Mouse (Mus musculus): ENCODE measurements around the gene Cd276.
"Not testable (repeated sequence)": the region's sequence is repeated elsewhere in the genome, so short reads cannot be mapped to it uniquely, and the experiment has no call there.

Cd276 gene

DNA sequence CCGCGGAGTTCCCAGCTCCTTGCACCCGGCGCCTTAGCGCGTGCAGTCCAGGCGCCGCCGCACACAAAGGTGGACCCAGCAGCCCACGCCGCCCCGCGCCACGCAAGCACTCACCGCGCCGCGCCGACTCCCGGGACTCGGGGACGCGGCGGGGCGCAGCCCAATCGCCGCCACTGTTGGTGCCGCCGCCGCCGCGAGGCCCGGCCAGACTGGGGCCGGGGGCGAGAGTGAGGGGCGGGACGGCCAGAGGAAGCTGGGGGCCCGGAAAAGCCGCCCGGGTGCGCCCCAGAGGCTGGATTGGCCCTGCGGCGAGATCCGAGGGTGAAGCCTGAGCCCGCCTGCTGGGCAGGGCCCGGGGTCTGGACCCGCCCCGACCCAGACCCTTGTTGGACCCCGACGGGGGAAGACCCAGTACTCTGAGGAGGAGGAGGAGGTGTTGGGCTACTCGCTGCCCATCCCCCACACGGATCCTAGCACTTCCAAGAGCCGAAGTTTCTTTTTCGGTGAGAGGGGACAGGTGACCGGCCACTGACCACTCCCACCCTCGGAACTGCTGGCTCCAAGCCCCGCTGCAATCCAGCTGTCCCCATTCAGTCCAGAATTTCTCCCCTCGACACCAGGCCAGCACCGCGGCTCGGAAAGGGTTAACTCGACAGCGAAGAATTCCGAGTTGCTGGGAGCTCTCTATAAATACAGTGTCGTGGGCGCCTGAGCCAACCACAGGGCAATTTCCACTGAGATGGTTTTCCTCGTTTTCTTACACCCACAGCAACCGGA lies at the start of gene Cd276:
Gene Cd276, minus strand, starts transcription at position 530 of the 777 bp plus-strand sequence.
- no peak for DNase-seq (ENCODE audit: low read depth)

- DNase-seq (ENCODE audit: low read depth) = no peak
Observed at GRCm38 (mm10) chr9:58595313-58595712, 40.1 kb upstream of the Cd276 start.

- no peak for DNase-seq (ENCODE audit: low read depth)
Observed at GRCm38 (mm10) chr9:58588657-58589056, 33.4 kb upstream of the Cd276 start.

GRCm38 (mm10) chr9:58584323-58584722 lies 29.1 kb upstream of the Cd276 start:
- DNase-seq (ENCODE audit: low read depth) = no peak

DNA sequence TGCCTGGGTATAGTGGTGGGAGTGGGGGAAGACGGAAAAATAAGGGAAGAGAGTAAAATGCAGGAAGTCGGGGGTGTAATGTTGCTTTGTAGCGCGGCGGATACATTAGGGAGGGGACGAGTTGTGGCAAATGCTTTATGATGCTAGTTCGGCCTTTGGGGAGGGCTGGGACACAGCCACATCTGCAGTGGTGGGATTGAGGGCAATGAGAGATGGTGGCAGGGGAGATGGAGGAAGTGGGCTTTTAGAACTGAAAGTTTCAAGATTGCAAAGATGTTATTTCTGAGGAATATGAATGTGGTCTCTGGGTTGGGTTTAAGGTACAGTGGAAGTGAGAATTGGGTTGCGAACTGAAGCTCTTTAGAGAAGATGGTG lies 28.0 kb upstream of the Cd276 start:
- peak; percentile 52 for DNase-seq (ENCODE audit: low read depth)

- peak; percentile 50 for DNase-seq (ENCODE audit: low read depth)
Observed at GRCm38 (mm10) chr9:58582581-58583266, 27.5 kb upstream of the Cd276 start.

DNA sequence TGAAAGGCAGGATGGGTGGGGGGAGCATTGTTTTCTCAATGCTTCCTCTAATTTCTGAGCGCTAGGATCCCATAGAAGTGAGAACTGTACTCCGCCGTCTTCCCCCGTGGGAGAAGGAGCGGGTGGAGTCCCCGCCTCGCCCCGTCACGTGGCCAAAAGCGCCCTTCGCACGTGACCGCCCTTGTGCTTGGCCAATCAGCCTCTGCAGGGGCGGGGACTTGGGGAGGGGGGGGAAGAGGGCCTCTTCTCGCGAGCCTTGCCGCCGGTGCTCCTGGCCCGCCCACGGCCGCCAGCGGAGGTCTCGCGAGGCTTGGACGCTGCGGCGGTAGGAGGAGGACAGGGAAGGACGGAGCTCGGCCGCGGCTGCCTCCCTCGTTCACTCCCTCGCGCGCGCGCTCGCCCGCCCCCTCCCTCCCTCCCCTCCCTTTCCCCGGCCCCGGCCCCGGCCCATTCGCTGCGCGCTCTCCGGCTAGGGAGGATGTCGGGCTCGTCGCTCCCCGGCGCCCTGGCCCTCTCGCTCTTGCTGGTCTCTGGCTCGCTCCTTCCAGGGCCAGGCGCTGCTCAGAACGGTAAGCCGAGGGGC lies 26.8 kb upstream of the Cd276 start, which contains the start of gene Nptn:
Gene Nptn, plus strand, starts transcription at position 283 of the 583 bp plus-strand sequence.
- DNase-seq (ENCODE audit: low read depth) = peak; percentile 98

- no peak for DNase-seq (ENCODE audit: low read depth)
Observed at GRCm38 (mm10) chr9:58581283-58581930, 26.2 kb upstream of the Cd276 start.

GRCm38 (mm10) chr9:58580453-58581195 lies 25.4 kb upstream of the Cd276 start:
- peak; percentile 59 for DNase-seq (ENCODE audit: low read depth)

DNA sequence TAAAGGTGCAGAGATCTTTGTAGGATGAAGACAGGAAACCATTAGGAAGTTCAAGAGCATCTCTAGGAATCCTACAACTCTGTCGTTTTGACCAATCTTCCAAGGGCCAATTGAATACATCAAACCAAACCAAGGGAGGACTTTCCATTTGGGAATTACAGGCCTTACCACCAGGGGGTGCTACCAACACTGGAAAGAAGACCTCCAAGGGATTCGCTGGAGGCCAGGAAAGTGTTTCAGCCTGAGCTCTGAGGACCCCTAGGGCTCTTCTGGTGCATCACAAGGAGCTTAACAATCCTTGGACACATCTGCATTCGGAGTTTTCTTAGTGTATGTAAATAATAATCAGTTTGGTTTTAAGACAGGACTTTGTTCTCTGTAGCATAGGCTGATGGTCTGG lies 23.4 kb upstream of the Cd276 start:
- DNase-seq (ENCODE audit: low read depth) = peak; percentile 80

DNA sequence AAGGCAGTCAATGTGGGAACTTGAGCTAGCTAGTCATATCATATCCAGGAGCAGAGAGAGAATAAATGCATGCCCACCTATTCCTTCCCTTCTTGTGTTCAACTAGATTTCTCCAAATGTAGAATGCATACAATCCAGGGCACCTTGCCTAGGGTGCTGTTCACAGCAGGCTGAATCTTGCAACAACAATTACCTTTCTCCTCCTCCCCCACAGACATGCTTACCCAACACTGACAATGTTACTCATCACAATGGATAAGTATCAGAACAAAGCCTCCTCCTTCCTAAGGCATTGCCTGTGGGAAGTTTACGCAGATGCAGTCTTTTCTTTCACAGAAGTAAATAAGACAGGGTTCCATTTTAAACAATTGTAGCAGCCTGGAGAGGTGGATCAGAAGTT lies 15.8 kb upstream of the Cd276 start:
- DNase-seq (ENCODE audit: low read depth) = no peak

DNA sequence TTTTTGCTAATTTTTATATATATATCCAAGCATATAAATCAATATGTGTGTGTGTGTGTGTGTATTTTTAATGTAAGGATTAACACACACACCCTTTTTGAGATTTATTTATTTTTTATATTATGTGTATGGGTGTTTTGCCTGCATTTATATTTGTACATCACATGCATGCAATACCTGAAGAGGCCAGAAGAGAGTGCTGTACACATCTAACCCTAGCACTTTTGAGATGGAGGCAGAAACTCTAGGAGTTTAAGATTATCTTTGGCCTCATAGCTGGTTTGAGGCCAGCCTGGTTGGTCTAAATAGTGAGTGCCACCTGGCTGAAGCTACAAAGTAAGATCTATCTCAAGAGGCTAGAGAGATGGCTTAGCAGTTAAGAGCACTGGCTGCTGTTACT lies 12.4 kb upstream of the Cd276 start:
- peak; percentile 64 for DNase-seq (ENCODE audit: low read depth)

DNA sequence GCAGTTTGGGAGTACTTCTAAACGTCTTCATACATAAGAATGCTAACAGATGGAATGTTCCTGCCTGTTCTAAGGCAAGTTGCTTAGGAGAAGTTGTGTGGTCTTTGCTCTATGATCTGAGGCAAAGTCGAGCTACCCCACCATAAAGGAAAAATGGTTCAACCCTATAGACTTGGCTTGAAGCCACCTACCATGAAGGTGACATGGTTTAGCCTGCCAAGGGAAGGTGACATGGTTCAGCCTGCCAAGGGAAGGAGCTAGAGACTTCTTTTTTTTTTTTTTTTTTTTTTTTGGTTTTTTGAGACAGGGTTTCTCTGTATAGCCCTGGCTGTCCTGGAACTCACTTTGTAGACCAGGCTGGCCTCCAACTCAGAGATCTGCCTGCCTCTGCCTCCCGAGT lies 10.7 kb upstream of the Cd276 start:
- DNase-seq (ENCODE audit: low read depth) = not testable (repeated sequence)

DNA sequence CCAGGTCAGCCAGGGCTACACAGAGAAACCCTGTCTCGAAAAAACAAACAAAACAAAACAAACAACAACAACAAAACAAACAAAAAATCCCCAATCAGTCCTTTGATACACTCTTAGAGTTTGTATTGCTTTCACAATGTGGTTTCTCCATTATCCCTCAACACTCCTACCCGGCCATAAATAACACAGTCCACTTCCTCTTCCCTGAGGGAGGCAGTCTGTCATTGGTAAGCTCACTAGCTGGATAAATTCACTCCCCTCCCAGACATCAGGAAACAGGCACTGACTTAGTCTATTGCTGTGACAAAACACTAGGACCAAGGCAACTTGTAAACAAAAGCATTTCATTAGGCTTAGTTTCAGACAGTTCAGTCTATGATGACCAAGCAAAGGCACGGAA lies 5.0 kb upstream of the Cd276 start:
- DNase-seq (ENCODE audit: low read depth) = no peak

- no peak for DNase-seq (ENCODE audit: low read depth)
Observed at GRCm38 (mm10) chr9:58557457-58558455, 2.5 kb upstream of the Cd276 start.

- DNase-seq (ENCODE audit: low read depth) = no peak
Observed at GRCm38 (mm10) chr9:58556627-58557026, 1.4 kb upstream of the Cd276 start.

DNA sequence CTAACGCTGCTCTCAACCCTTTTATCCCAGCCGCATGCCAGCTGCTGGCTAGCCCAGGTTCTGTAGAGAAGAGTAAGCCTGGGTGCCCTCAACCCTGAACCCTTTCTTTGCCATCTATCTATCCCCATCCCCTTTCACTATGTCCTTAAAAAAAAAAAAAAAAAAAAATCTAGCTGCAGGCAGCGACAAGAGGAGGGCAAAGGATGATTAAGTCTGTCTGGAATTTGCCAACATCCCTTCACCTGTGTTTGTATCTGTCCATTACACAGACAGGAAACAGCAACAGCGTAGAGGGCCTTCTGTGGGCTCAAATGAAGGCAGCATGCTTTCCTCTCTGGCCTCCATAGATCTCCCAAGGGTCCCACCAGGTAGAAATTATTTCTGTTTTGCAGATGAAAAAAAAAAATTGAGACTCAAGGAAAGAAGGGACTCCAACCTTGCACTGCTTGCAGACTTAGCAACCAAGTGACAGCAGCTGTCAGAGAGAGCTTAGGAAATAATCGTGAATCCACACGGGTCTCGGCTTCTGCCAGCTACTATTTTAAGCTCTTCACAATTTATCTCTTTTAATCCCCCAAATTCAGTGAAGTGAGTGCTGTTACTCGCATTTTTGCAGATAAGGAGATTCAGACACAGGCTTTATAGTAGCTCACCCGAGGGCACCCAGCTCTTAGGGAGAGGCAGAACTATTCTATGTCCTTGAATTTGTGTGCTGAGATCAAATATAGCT lies 613 bp upstream of the Cd276 start:
- no peak for DNase-seq (ENCODE audit: low read depth)

DNA sequence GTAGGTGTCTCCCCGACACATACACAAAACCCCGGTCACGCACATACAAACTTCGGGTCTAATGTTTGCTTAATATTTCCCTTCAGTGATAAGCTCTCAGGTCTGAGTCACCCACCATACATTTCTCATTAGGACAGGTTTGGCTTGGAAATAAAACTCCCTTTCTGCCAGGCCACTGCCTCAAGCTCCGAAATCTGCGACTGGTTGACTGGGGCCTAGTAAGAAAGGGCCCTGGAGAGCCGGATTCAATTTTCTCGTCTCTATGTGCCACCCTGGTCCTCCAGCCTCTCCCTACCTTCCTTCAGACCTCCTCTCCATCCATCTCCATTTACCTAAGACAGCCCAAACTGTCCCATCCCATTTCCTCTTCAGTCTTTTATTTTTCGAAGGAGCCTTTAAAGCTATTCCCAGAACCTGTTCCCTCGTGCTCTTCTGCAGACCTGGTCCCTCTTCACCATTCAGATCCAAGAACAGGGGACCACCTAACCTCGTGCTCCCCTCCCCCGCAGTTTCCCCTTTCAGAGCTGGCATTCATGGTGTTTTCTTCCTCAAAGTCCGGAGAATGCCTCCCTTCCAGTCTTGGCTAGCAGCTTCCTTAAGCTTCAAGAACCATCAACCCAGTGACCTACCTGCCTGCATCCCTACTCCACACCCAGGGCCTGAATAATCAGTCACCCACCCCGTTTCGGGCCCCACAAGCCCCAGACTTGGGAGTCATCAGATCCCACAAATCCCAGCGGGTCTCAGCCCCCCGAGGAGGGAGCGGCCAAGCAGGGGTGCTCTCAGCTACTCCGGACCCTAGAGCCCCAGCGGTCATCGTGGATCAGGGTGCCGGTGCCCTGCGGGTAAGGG lies 955 bp downstream of the Cd276 start:
- no peak for DNase-seq (ENCODE audit: low read depth)

GRCm38 (mm10) chr9:58552083-58552482 lies 3.2 kb downstream of the Cd276 start:
- no peak for DNase-seq (ENCODE audit: low read depth)

All from naive thymus-derived CD4-positive, alpha-beta T cell, adult 2 months (primary cell).